Comparison of ENCODE assay signal across 8 mouse cellular contexts in genomic region chr2:157078059-157078792, GRCm38 (mm10). TPM values are rescaled to one million over a fixed set of nuclear protein-coding genes. Genes with fewer than 3 reads are reported as not detected.
DNase-seq lines count a peak whose midpoint lies in the region; ATAC-seq lines count a peak whose summit lies in the region.

No protein-coding gene starts in this region.

- ATAC-seq in lung, embryonic 15.5 days (ENCODE audit: borderline replicate concordance, extremely low read depth, low FRiP score, low TSS enrichment) = no peak
- ATAC-seq in forebrain, embryonic 15.5 days (replicated peaks) = peak; percentile 23; the same call in 1 of the 2 replicates

- H3K36me3 ChIP-seq in lung, embryonic 15.5 days = no peaks in the 10 kb centered on the region; the same call in 1 of the 2 replicates
- no peaks in the 10 kb centered on the region for H3K36me3 ChIP-seq in forebrain, embryonic 15.5 days

- peak overlapping the region; percentile 90 for H3K4me3 ChIP-seq in lung, embryonic 15.5 days
- H3K4me3 ChIP-seq in brown adipose tissue, adult 24 weeks (ENCODE audit: insufficient read depth, low read depth, low read length) = peak overlapping the region; percentile 75
- peak overlapping the region; percentile 68 for H3K4me3 ChIP-seq in forebrain, embryonic 15.5 days

- H3K4me1 ChIP-seq in lung, embryonic 15.5 days = peaks cover 53% of the 10 kb centered on the region
- peaks cover 32% of the 10 kb centered on the region for H3K4me1 ChIP-seq in brown adipose tissue, adult 24 weeks (ENCODE audit: control insufficient read depth, insufficient read depth, insufficient read length, low read length)
- peaks cover 49% of the 10 kb centered on the region for H3K4me1 ChIP-seq in forebrain, embryonic 15.5 days

- WGBS in lung, embryonic 15.5 days = under 1% methylated on average over 72 of the region's 79 CpGs
- WGBS in forebrain, embryonic 15.5 days = under 1% methylated on average over 68 of the region's 79 CpGs

- H3K4me2 ChIP-seq in lung, embryonic 15.5 days = peak overlapping the region; percentile 79
- peak overlapping the region; percentile 92 for H3K4me2 ChIP-seq in forebrain, embryonic 15.5 days (replicated peaks)

- no peak for DNase-seq in lung, postnatal 25 days (ENCODE audit: low spot score)
- DNase-seq in kidney, postnatal 4 days = peak; percentile 38 to 60
- DNase-seq in neural tube, embryonic 10.5 days (ENCODE audit: extremely low spot score, low spot score) = peak; percentile 68
- DNase-seq in frontal cortex, postnatal 14 days (ENCODE audit: low spot score in 2 of 2) = no peak
- no peak for DNase-seq in right cerebral cortex, postnatal 10 days (ENCODE audit: low spot score in 2 of 2)

- peak overlapping the region; percentile 97 for H3K9ac ChIP-seq in lung, embryonic 15.5 days
- peak overlapping the region; percentile 85 for H3K9ac ChIP-seq in forebrain, embryonic 15.5 days (replicated peaks)

- no peaks in the 10 kb centered on the region for H3K9me3 ChIP-seq in lung, embryonic 15.5 days
- H3K9me3 ChIP-seq in forebrain, embryonic 15.5 days = no peaks in the 10 kb centered on the region

- H3K27ac ChIP-seq in lung, embryonic 15.5 days = peak overlapping the region; percentile 96
- peak overlapping the region; percentile 81 for H3K27ac ChIP-seq in brown adipose tissue, adult 24 weeks (replicated peaks; ENCODE audit: low read depth, low read length)
- H3K27ac ChIP-seq in forebrain, embryonic 15.5 days (replicated peaks) = peak overlapping the region; percentile 99

- H3K27me3 ChIP-seq in lung, embryonic 15.5 days = no peaks in the 10 kb centered on the region
- no peaks in the 10 kb centered on the region for H3K27me3 ChIP-seq in forebrain, embryonic 15.5 days

RNA-seq across cellular contexts. Expression of gene Soga1, which starts 0.8 kb away (rescaled TPM):
- polyA plus RNA-seq in lung, embryonic 15.5 days (2015; fragmentation: Nextera tagmentation; extraction: Ambion mirVana) = 4.1 and 5.1 TPM in 2 replicates
- 6.0 and 6.9 TPM in 2 replicates for polyA plus RNA-seq in brown adipose tissue, adult 24 weeks (2012; ENCODE audit: insufficient read depth, insufficient read length, missing spikeins)
- polyA plus RNA-seq in forebrain, embryonic 15.5 days (2015; fragmentation: Nextera tagmentation; extraction: Ambion mirVana) = 5.7 and 8.2 TPM in 2 replicates

RNA-seq across cellular contexts. Expression of gene Tldc2, which starts 8.6 kb away (rescaled TPM):
- polyA plus RNA-seq in lung, embryonic 15.5 days (2015; fragmentation: Nextera tagmentation; extraction: Ambion mirVana) = not detected in 2 replicates
- not detected in 2 replicates for polyA plus RNA-seq in brown adipose tissue, adult 24 weeks (2012; ENCODE audit: insufficient read depth, insufficient read length, missing spikeins)
- polyA plus RNA-seq in forebrain, embryonic 15.5 days (2015; fragmentation: Nextera tagmentation; extraction: Ambion mirVana) = not detected in 2 replicates

RNA-seq across cellular contexts. Expression of gene Samhd1, which starts 56.8 kb away (rescaled TPM):
- polyA plus RNA-seq in lung, embryonic 15.5 days (2015; fragmentation: Nextera tagmentation; extraction: Ambion mirVana) = 33.1 and 34.6 TPM in 2 replicates
- 14.9 and 17.9 TPM in 2 replicates for polyA plus RNA-seq in brown adipose tissue, adult 24 weeks (2012; ENCODE audit: insufficient read depth, insufficient read length, missing spikeins)
- 12.3 and 12.6 TPM in 2 replicates for polyA plus RNA-seq in forebrain, embryonic 15.5 days (2015; fragmentation: Nextera tagmentation; extraction: Ambion mirVana)

Comparison
In these comparisons a context has a peak if more than half of its experiments do, and no peak if none do; other contexts are left out.
1. DNase-seq: peak in kidney, postnatal 4 days (2 of 2) and neural tube, embryonic 10.5 days (single experiment); none in lung, postnatal 25 days (single experiment), frontal cortex, postnatal 14 days (0 of 2) and right cerebral cortex, postnatal 10 days (0 of 2).
2. Peak in every context shown above with its lines, with median percentiles within 50 percentile points of each other: H3K27ac ChIP-seq and H3K4me3 ChIP-seq.